Mouse (Mus musculus) megakaryocyte, adult 5-6 weeks (primary cell): Measurements from ENCODE around the gene Cd300ld3. TPM values are rescaled to one million over a fixed set of nuclear protein-coding genes. Genes with fewer than 3 reads are reported as not detected.
"Not testable (repeated sequence)": the region's sequence is repeated elsewhere in the genome, so short reads cannot be mapped to it uniquely, and the experiment has no call there.

ENCODE experiments used
- ATAC-seq: 2 replicates; pipeline ENCODE4 v1.8.0; 2016; ENCODE audit warnings: mild to moderate bottlenecking, inconsistent platforms; ENCODE audit not compliant: poor library complexity, severe bottlenecking
- total RNA-seq, 2 experiments: library from RNA; stranded (forward) in 1 of 2; stranded (reverse) in 1 of 2; fragments of 153-499, 151-499 nt in 1 of 2; fragments of 221-1000, 200-1000 nt in 1 of 2; gene quantifications; 2 replicates each; pipeline versions ENCODE4 v1.2.3 to v1.2.4; 2015 to 2017

Gene Cd300ld3
- total RNA-seq, 2 experiments from 2014 or later = 7.6 to 23.8 TPM

- ATAC-seq = no peak
These were observed 10.5 kb upstream of the Cd300ld3 start for GRCm38 (mm10) chr11:115058701-115059100.

DNA sequence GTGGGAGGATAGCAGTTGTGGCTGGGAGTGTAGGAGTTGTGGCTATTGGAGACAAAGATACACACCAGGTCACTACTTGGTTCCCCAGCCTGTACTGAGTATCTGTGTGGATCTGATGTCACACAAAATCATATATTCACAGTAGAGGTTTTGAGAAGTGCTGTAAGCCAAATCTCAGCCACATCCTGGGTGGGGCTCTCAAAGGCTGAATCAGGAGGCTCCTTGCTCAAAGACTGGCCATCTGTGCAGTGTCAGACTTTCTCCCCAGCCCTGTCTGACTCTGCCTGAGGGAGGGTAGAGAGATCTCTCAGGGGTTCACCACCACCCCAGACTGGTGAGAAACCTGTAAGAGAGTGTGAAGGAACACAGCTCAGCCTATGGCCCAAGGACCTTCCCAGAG lies 6.3 kb upstream of the Cd300ld3 start:
- ATAC-seq = peak; percentile 55

- ATAC-seq = no peak
These were observed 4.8 kb upstream of the Cd300ld3 start for GRCm38 (mm10) chr11:115052991-115053390.

GRCm38 (mm10) chr11:115052206-115052605 lies 4.0 kb upstream of the Cd300ld3 start:
- ATAC-seq = no peak

GRCm38 (mm10) chr11:115049282-115049895 lies 1.2 kb upstream of the Cd300ld3 start:
- ATAC-seq = peak; percentile 65

DNA sequence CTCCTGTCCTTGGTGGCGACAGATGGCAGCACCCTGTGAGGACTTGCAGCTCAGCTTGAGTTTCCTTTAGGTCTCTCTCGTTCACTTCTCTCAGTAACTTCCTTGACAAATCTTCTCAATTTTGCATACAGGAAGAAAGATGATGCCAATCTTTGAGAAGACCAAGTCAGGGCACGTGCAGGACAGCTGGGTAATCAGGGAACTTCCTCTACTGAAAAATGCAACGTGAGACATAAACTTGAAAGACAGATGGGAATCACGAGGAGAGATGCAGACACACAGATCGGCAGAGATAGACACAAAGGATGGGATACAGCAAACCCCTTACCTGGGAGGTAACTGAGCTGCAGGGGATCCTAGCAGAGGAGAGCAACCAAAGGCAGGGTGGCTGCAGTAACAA lies 10.5 kb downstream of the Cd300ld3 start, which contains the start of gene Cd300ld5:
TSS of gene Cd300ld5 (minus strand) at position 101 of the 400 bp plus-strand sequence.
- ATAC-seq = not testable (repeated sequence)

GRCm38 (mm10) chr11:115026912-115027311 lies 21.3 kb downstream of the Cd300ld3 start, which contains the start of gene Cd300ld4:
Gene Cd300ld4 (minus strand): TSS chr11:115027012.
- ATAC-seq = not testable (repeated sequence)

- ATAC-seq = not testable (repeated sequence)
These were observed 32.1 kb downstream of the Cd300ld3 start, which contains the start of gene Cd300ld2 for GRCm38 (mm10) chr11:115016093-115016492. Gene Cd300ld2 (minus strand): TSS chr11:115016193.

DNA sequence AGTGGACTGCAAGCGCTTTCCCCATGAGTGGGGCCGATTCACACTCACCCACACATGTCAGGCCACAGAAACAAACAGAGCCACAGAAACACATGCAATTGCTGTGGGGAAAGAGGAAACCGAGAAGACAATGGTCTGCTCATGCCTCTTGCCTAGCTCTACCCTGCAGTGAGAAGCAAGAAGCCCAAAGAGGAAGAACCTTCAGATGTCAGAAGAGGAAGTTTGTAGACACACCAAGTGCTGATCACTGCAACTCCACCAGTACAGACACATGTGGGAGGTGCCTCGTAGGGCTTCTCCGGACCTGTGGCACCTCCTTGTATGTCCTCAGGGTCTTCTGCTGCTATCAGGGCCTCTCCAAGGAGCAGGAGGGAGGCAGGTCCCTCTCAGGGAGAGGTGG lies 44.1 kb downstream of the Cd300ld3 start:
- ATAC-seq = peak; percentile 85

DNA sequence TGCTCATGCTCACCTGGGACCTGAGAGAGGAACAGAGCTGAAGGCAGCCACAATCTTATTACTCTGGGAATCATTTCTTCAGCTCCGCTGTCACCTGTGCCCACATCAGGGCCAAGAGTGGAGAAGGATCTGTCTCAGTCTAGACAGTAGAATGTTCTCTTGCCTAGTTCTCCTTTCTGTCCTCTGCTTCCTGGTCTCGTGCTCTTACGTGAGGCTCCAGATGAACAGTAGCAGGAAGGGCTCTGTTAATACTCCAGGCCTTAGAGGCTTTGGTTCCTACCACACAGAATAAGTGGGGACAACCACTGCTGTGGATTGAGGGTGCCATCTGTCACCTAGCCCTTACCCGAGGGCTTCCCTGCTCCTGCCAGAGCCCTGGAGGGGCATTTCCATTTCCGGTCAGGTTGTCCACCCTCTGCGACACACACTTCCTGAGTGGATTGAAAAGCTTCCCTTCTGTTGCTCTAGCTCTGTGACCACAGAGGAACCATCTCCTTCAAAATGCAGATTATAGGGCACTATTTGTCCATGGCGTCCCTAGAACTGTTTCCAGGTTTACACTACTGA lies 46.7 kb downstream of the Cd300ld3 start, which contains the start of gene Cd300c2:
TSS of gene Cd300c2 (minus strand) at position 407 of the 567 bp plus-strand sequence.
- ATAC-seq = peak; percentile 57

Other genes starting within 250 kb of the Cd300ld3 start
- not detected in 2 replicates for gene Gpr142, start 249.5 kb downstream of the Cd300ld3 start, total RNA-seq (2015)
- not detected in 2 replicates for gene Gpr142, start 249.5 kb downstream of the Cd300ld3 start, total RNA-seq (2017)
- gene Gprc5c, start 197.3 kb downstream of the Cd300ld3 start, total RNA-seq (2015) = 0.04 and 0.32 TPM in 2 replicates
- gene Gprc5c, start 197.3 kb downstream of the Cd300ld3 start, total RNA-seq (2017) = 0.37 and 0.89 TPM in 2 replicates
- gene Cd300a, start 158.4 kb downstream of the Cd300ld3 start, total RNA-seq (2015) = 38.1 and 38.5 TPM in 2 replicates
- gene Cd300a, start 158.4 kb downstream of the Cd300ld3 start, total RNA-seq (2017) = 71.1 and 83.8 TPM in 2 replicates
- 107 TPM in 2 replicates for gene Cd300lb, start 114.0 kb downstream of the Cd300ld3 start, total RNA-seq (2015)
- gene Cd300lb, start 114.0 kb downstream of the Cd300ld3 start, total RNA-seq (2017) = 82.9 and 97.3 TPM in 2 replicates
- 8.6 and 13.3 TPM in 2 replicates for gene Cd300c, start 79.3 kb downstream of the Cd300ld3 start, total RNA-seq (2015)
- 1.3 and 3.1 TPM in 2 replicates for gene Cd300c, start 79.3 kb downstream of the Cd300ld3 start, total RNA-seq (2017)
- 28.7 and 33.7 TPM in 2 replicates for gene Cd300ld, start 58.5 kb downstream of the Cd300ld3 start, total RNA-seq (2015)
- 28.9 and 30.5 TPM in 2 replicates for gene Cd300ld, start 58.5 kb downstream of the Cd300ld3 start, total RNA-seq (2017)
- 30.8 and 36.3 TPM in 2 replicates for gene Cd300c2, start 46.5 kb downstream of the Cd300ld3 start, total RNA-seq (2015)
- gene Cd300c2, start 46.5 kb downstream of the Cd300ld3 start, total RNA-seq (2017) = 23.7 and 26.5 TPM in 2 replicates
- gene Cd300ld2, start 32.2 kb downstream of the Cd300ld3 start, total RNA-seq (2015) = not detected in 2 replicates
- gene Cd300ld2, start 32.2 kb downstream of the Cd300ld3 start, total RNA-seq (2017) = not detected in 2 replicates
- 2.2 TPM in 1 of 2 replicates, not detected in the other for gene Cd300ld4, start 21.4 kb downstream of the Cd300ld3 start, total RNA-seq (2015)
- not detected in 2 replicates for gene Cd300ld4, start 21.4 kb downstream of the Cd300ld3 start, total RNA-seq (2017)
- 1.1 TPM in 1 of 2 replicates, not detected in the other for gene Cd300ld5, start 10.6 kb downstream of the Cd300ld3 start, total RNA-seq (2015)
- not detected in 2 replicates for gene Cd300ld5, start 10.6 kb downstream of the Cd300ld3 start, total RNA-seq (2017)
- 1.7 and 2.6 TPM in 2 replicates for gene Cd300e, start 13.8 kb upstream of the Cd300ld3 start, total RNA-seq (2015)
- gene Cd300e, start 13.8 kb upstream of the Cd300ld3 start, total RNA-seq (2017) = 0.61 and 1.7 TPM in 2 replicates
- 4.8 and 6.2 TPM in 2 replicates for gene Rab37, start 43.0 kb upstream of the Cd300ld3 start, total RNA-seq (2015)
- 8.9 and 15.0 TPM in 2 replicates for gene Rab37, start 43.0 kb upstream of the Cd300ld3 start, total RNA-seq (2017)
- 22.9 and 25.7 TPM in 2 replicates for gene Cd300lf, start 85.6 kb upstream of the Cd300ld3 start, total RNA-seq (2015)
- gene Cd300lf, start 85.6 kb upstream of the Cd300ld3 start, total RNA-seq (2017) = 28.1 and 46.6 TPM in 2 replicates
- 77.6 and 92.0 TPM in 2 replicates for gene Slc9a3r1, start 114.9 kb upstream of the Cd300ld3 start, total RNA-seq (2015)
- 87.5 and 88.7 TPM in 2 replicates for gene Slc9a3r1, start 114.9 kb upstream of the Cd300ld3 start, total RNA-seq (2017)
- gene Tmem104, start 139.1 kb upstream of the Cd300ld3 start, total RNA-seq (2015) = 23.9 and 25.7 TPM in 2 replicates
- gene Tmem104, start 139.1 kb upstream of the Cd300ld3 start, total RNA-seq (2017) = 6.1 and 8.7 TPM in 2 replicates
- gene Nat9, start 139.4 kb upstream of the Cd300ld3 start, total RNA-seq (2015) = 16.1 and 17.7 TPM in 2 replicates
- gene Nat9, start 139.4 kb upstream of the Cd300ld3 start, total RNA-seq (2017) = 23.9 and 36.1 TPM in 2 replicates
- gene Grin2c, start 218.8 kb upstream of the Cd300ld3 start, total RNA-seq (2015) = 0.05 TPM in 1 of 2 replicates, not detected in the other
- gene Grin2c, start 218.8 kb upstream of the Cd300ld3 start, total RNA-seq (2017) = not detected in 2 replicates
- gene Fdxr, start 228.6 kb upstream of the Cd300ld3 start, total RNA-seq (2015) = 4.4 and 5.6 TPM in 2 replicates
- gene Fdxr, start 228.6 kb upstream of the Cd300ld3 start, total RNA-seq (2017) = 9.9 and 14.3 TPM in 2 replicates
- gene Fads6, start 249.3 kb upstream of the Cd300ld3 start, total RNA-seq (2015) = 0.58 and 0.71 TPM in 2 replicates
- 1.4 and 2.3 TPM in 2 replicates for gene Fads6, start 249.3 kb upstream of the Cd300ld3 start, total RNA-seq (2017)